Mouse (Mus musculus) neural tube, embryonic 11.5 days (tissue): ENCODE measurements around the gene Afap1. TPM values are rescaled to one million over a fixed set of nuclear protein-coding genes. Genes with fewer than 3 reads are reported as not detected.

ENCODE experiments used
- ATAC-seq: fragments of 200-750 bp; cut with Nextera tagmentation; 2 replicates; pipeline ENCODE4 v1.8.0; 2017; ENCODE audit warnings: moderate number of reproducible peaks, mild to moderate bottlenecking, moderate TSS enrichment, moderate library complexity; ENCODE audit not compliant: insufficient read depth, low FRiP score, low TSS enrichment
- DNase-seq: peaks from one replicate; pipeline ENCODE4 v3.0.0-alpha.2; 2015; ENCODE audit warnings: low spot score
- H3K27ac ChIP-seq: fragments of 300-500 bp; sonication (generic); 2 replicates; pipeline ENCODE4 v1.5.1; 2014; ENCODE audit warnings: low read depth, mild to moderate bottlenecking, low read length
- H3K27me3 ChIP-seq: fragments of 300-500 bp; sonication (generic); 2 replicates; pipeline ENCODE4 v1.6.1; 2014; ENCODE audit warnings: mild to moderate bottlenecking, low read length, mixed read lengths; ENCODE audit not compliant: control insufficient read depth, insufficient read depth
- H3K36me3 ChIP-seq: fragments of 300-500 bp; sonication (generic); 2 replicates; pipeline ENCODE4 v1.6.1; 2014; ENCODE audit warnings: mild to moderate bottlenecking, low read length, moderate library complexity, mixed read lengths; ENCODE audit not compliant: control insufficient read depth, insufficient read depth
- H3K4me1 ChIP-seq: fragments of 300-500 bp; sonication (generic); 2 replicates; pipeline ENCODE4 v1.6.1; 2014; ENCODE audit warnings: low read length, mixed read lengths; ENCODE audit not compliant: control insufficient read depth, insufficient read depth
- H3K4me2 ChIP-seq: fragments of 300-500 bp; sonication (generic); 2 replicates; pipeline ENCODE4 v1.6.1; 2014; ENCODE audit warnings: low read depth, mild to moderate bottlenecking, moderate library complexity
- H3K4me3 ChIP-seq: fragments of 300-500 bp; sonication (generic); 2 replicates; pipeline ENCODE4 v1.5.1; 2014; ENCODE audit warnings: low read depth, low read length
- H3K9ac ChIP-seq: fragments of 300-500 bp; sonication (generic); 2 replicates; pipeline ENCODE4 v1.6.1; 2014; ENCODE audit warnings: mild to moderate bottlenecking, low read length
- H3K9me3 ChIP-seq: fragments of 300-500 bp; sonication (generic); 2 replicates; pipeline ENCODE4 v1.6.1; 2016; ENCODE audit warnings: low read length; ENCODE audit not compliant: control insufficient read depth
- WGBS: fragments of 180-500 bp; shearing (Covaris S2); extraction: QIAGEN DNeasy Blood & Tissue Kit; methylation state at CpG from one replicate; pipeline ENCODE4 v1.1.7; 2014; 5-methylcytosine and 5-hydroxymethylcytosine counted together
- polyA plus RNA-seq: library from polyadenylated mRNA; unstranded; fragments of >200 nt; fragmentation: Nextera tagmentation; extraction: Ambion mirVana; gene quantifications from 2 replicates; pipeline ENCODE4 v1.2.1, GENCODE M21; 2014

Afap1 gene
- polyA plus RNA-seq = 57.8 and 61.8 TPM in 2 replicates

GRCm38 (mm10) chr5:35893093-35893804 lies at the start of gene Afap1:
Gene Afap1 (plus strand): TSS chr5:35893319.
- no peaks in the 10 kb centered on the region for H3K9me3 ChIP-seq
- peak within 1 kb of the TSS; percentile 68 for H3K27ac ChIP-seq
- H3K36me3 ChIP-seq = no peaks in the 10 kb centered on the region
- peak; percentile 100 for DNase-seq
- peak within 1 kb of the TSS; percentile 87 for H3K4me2 ChIP-seq
- H3K9ac ChIP-seq = peak within 1 kb of the TSS; percentile 92
- WGBS = under 1% methylated on average over 49 of the region's 49 CpGs
- peak within 1 kb of the TSS; percentile 89 for H3K4me3 ChIP-seq
- no peaks in the 10 kb centered on the region for H3K27me3 ChIP-seq
- H3K4me1 ChIP-seq = peaks cover 13% of the 10 kb centered on the region
- peak; percentile 94 for ATAC-seq

GRCm38 (mm10) chr5:35851485-35851884 lies 41.6 kb upstream of the Afap1 start:
- H3K27ac ChIP-seq = no peak overlapping the region
- no peak overlapping the region for H3K4me3 ChIP-seq

GRCm38 (mm10) chr5:35853463-35853862 lies 39.7 kb upstream of the Afap1 start:
- 89% methylated on average over 4 of the region's 4 CpGs for WGBS
- no peak overlapping the region for H3K9ac ChIP-seq
- no peaks in the 10 kb centered on the region for H3K9me3 ChIP-seq
- no peaks in the 10 kb centered on the region for H3K4me1 ChIP-seq
- no peaks in the 10 kb centered on the region for H3K27me3 ChIP-seq
- no peak overlapping the region for H3K4me3 ChIP-seq
- no peak for DNase-seq
- H3K4me2 ChIP-seq = no peak overlapping the region
- H3K27ac ChIP-seq = no peak overlapping the region
- ATAC-seq = no peak
- H3K36me3 ChIP-seq = no peaks in the 10 kb centered on the region

More at GRCm38 (mm10) chr5:35851485-35851884, 41.6 kb upstream of the Afap1 start:
- no peaks in the 10 kb centered on the region for H3K4me1 ChIP-seq
- WGBS = 73% methylated on average over 5 of the region's 5 CpGs
- ATAC-seq (no peak), DNase-seq (no peak)
- no peaks in the 10 kb centered on the region for H3K36me3 ChIP-seq
- no peak overlapping the region for H3K4me2 ChIP-seq
- no peaks in the 10 kb centered on the region for H3K9me3 ChIP-seq
- no peak overlapping the region for H3K9ac ChIP-seq
- H3K27me3 ChIP-seq = no peaks in the 10 kb centered on the region

- Histone ChIP-seq H3K27me3 (no peaks in the 10 kb centered on the region), H3K9me3 (no peaks in the 10 kb centered on the region), H3K27ac (no peak overlapping the region), H3K4me1 (no peaks in the 10 kb centered on the region), H3K9ac (no peak overlapping the region), H3K36me3 (no peaks in the 10 kb centered on the region), H3K4me3 (no peak overlapping the region), H3K4me2 (no peak overlapping the region)
- WGBS = 67% methylated on average over 3 of the region's 3 CpGs
- no peak for ATAC-seq
- no peak for DNase-seq
These were observed 36.9 kb upstream of the Afap1 start for GRCm38 (mm10) chr5:35856245-35856644.

GRCm38 (mm10) chr5:35858069-35858468 lies 35.0 kb upstream of the Afap1 start:
- Histone ChIP-seq H3K27me3 (no peaks in the 10 kb centered on the region), H3K27ac (no peak overlapping the region), H3K9ac (no peak overlapping the region), H3K4me2 (no peak overlapping the region), H3K36me3 (no peaks in the 10 kb centered on the region), H3K9me3 (no peaks in the 10 kb centered on the region), H3K4me1 (no peaks in the 10 kb centered on the region), H3K4me3 (no peak overlapping the region)
- no peak for ATAC-seq
- DNase-seq = peak; percentile 85
- 22% methylated on average over 6 of the region's 6 CpGs for WGBS

- no peaks in the 10 kb centered on the region for H3K4me1 ChIP-seq
- H3K4me3 ChIP-seq = no peak overlapping the region
- H3K9me3 ChIP-seq = no peaks in the 10 kb centered on the region
- H3K27ac ChIP-seq = no peak overlapping the region
- DNase-seq (no peak), ATAC-seq (no peak)
- no peak overlapping the region for H3K4me2 ChIP-seq
- no peaks in the 10 kb centered on the region for H3K27me3 ChIP-seq
- WGBS = 87% methylated on average over 2 of the region's 2 CpGs
- no peaks in the 10 kb centered on the region for H3K36me3 ChIP-seq
- no peak overlapping the region for H3K9ac ChIP-seq
These were observed 31.7 kb upstream of the Afap1 start for GRCm38 (mm10) chr5:35861456-35861855.

- no peak for ATAC-seq
- no peaks in the 10 kb centered on the region for H3K9me3 ChIP-seq
- no peak overlapping the region for H3K4me3 ChIP-seq
- no peaks in the 10 kb centered on the region for H3K27me3 ChIP-seq
- H3K9ac ChIP-seq = no peak overlapping the region
- H3K4me2 ChIP-seq = no peak overlapping the region
- 85% methylated on average over 4 of the region's 4 CpGs for WGBS
- no peak for DNase-seq
- no peaks in the 10 kb centered on the region for H3K36me3 ChIP-seq
- no peak overlapping the region for H3K27ac ChIP-seq
- no peaks in the 10 kb centered on the region for H3K4me1 ChIP-seq
These were observed 23.1 kb upstream of the Afap1 start for GRCm38 (mm10) chr5:35869973-35870372.

- Histone ChIP-seq H3K27ac (no peak overlapping the region), H3K4me3 (no peak overlapping the region), H3K4me1 (no peaks in the 10 kb centered on the region), H3K27me3 (no peaks in the 10 kb centered on the region), H3K4me2 (no peak overlapping the region), H3K36me3 (no peaks in the 10 kb centered on the region), H3K9me3 (no peaks in the 10 kb centered on the region), H3K9ac (no peak overlapping the region)
- 58% methylated on average over 8 of the region's 8 CpGs for WGBS
- ATAC-seq (no peak), DNase-seq (peak; percentile 82)
These were observed 22.6 kb upstream of the Afap1 start for GRCm38 (mm10) chr5:35870408-35871012.

- Histone ChIP-seq H3K9me3 (no peaks in the 10 kb centered on the region), H3K27me3 (no peaks in the 10 kb centered on the region), H3K4me3 (no peak overlapping the region), H3K9ac (no peak overlapping the region), H3K4me1 (no peaks in the 10 kb centered on the region), H3K4me2 (no peak overlapping the region), H3K36me3 (no peaks in the 10 kb centered on the region), H3K27ac (no peak overlapping the region)
- no peak for ATAC-seq
- 40% methylated on average over 4 of the region's 4 CpGs for WGBS
- DNase-seq = no peak
These were observed 19.7 kb upstream of the Afap1 start for GRCm38 (mm10) chr5:35873382-35873781.
